Mouse (Mus musculus): ENCODE measurements around the gene Baiap2l1. TPM values are rescaled to one million over a fixed set of nuclear protein-coding genes. Genes with fewer than 3 reads are reported as not detected.
"Not testable (repeated sequence)": the region's sequence is repeated elsewhere in the genome, so short reads cannot be mapped to it uniquely, and the experiment has no call there.

The Baiap2l1 gene
- total RNA-seq, 2 experiments from 2014 or later, result not detected

- no peak for ATAC-seq (replicated peaks; ENCODE audit: low FRiP score, poor library complexity, severe bottlenecking)
Measured at GRCm38 (mm10) chr5:144352250-144353047, 5.5 kb downstream of the Baiap2l1 start.

- no peak for ATAC-seq (replicated peaks; ENCODE audit: low FRiP score, poor library complexity, severe bottlenecking)
Measured at GRCm38 (mm10) chr5:144351185-144351584, 6.7 kb downstream of the Baiap2l1 start.

GRCm38 (mm10) chr5:144344592-144344991, 13.3 kb downstream of the Baiap2l1 start:
- ATAC-seq (replicated peaks; ENCODE audit: low FRiP score, poor library complexity, severe bottlenecking), result no peak

- no peak for ATAC-seq (replicated peaks; ENCODE audit: low FRiP score, poor library complexity, severe bottlenecking)
Measured at GRCm38 (mm10) chr5:144341085-144341484, 16.8 kb downstream of the Baiap2l1 start.

- ATAC-seq (replicated peaks; ENCODE audit: low FRiP score, poor library complexity, severe bottlenecking), result no peak
Measured at GRCm38 (mm10) chr5:144338787-144339186, 19.1 kb downstream of the Baiap2l1 start.

GRCm38 (mm10) chr5:144335357-144335756, 22.6 kb downstream of the Baiap2l1 start:
- ATAC-seq (replicated peaks; ENCODE audit: low FRiP score, poor library complexity, severe bottlenecking), result not testable (repeated sequence)

- ATAC-seq (replicated peaks; ENCODE audit: low FRiP score, poor library complexity, severe bottlenecking), result no peak
Measured at GRCm38 (mm10) chr5:144334010-144334409, 23.9 kb downstream of the Baiap2l1 start.

- no peak for ATAC-seq (replicated peaks; ENCODE audit: low FRiP score, poor library complexity, severe bottlenecking)
Measured at GRCm38 (mm10) chr5:144322717-144323116, 35.2 kb downstream of the Baiap2l1 start.

GRCm38 (mm10) chr5:144321681-144322080, 36.2 kb downstream of the Baiap2l1 start:
- ATAC-seq (replicated peaks; ENCODE audit: low FRiP score, poor library complexity, severe bottlenecking), result no peak

GRCm38 (mm10) chr5:144318286-144318685, 39.6 kb downstream of the Baiap2l1 start:
- ATAC-seq (replicated peaks; ENCODE audit: low FRiP score, poor library complexity, severe bottlenecking), result no peak

- no peak for ATAC-seq (replicated peaks; ENCODE audit: low FRiP score, poor library complexity, severe bottlenecking)
Measured at GRCm38 (mm10) chr5:144317426-144317825, 40.5 kb downstream of the Baiap2l1 start.

GRCm38 (mm10) chr5:144316442-144316841, 41.5 kb downstream of the Baiap2l1 start:
- ATAC-seq (replicated peaks; ENCODE audit: low FRiP score, poor library complexity, severe bottlenecking), result no peak

GRCm38 (mm10) chr5:144314731-144315494, 43.0 kb downstream of the Baiap2l1 start:
- no peak for ATAC-seq (replicated peaks; ENCODE audit: low FRiP score, poor library complexity, severe bottlenecking)

- ATAC-seq (replicated peaks; ENCODE audit: low FRiP score, poor library complexity, severe bottlenecking), result no peak
Measured at GRCm38 (mm10) chr5:144313335-144313734, 44.6 kb downstream of the Baiap2l1 start.

- no peak for ATAC-seq (replicated peaks; ENCODE audit: low FRiP score, poor library complexity, severe bottlenecking)
Measured at GRCm38 (mm10) chr5:144312183-144312582, 45.7 kb downstream of the Baiap2l1 start.

GRCm38 (mm10) chr5:144308929-144309328, 49.0 kb downstream of the Baiap2l1 start:
- ATAC-seq (replicated peaks; ENCODE audit: low FRiP score, poor library complexity, severe bottlenecking), result no peak

- no peak for ATAC-seq (replicated peaks; ENCODE audit: low FRiP score, poor library complexity, severe bottlenecking)
Measured at GRCm38 (mm10) chr5:144303071-144303470, 54.8 kb downstream of the Baiap2l1 start.

GRCm38 (mm10) chr5:144296090-144296604, 61.8 kb downstream of the Baiap2l1 start:
- no peak for ATAC-seq (replicated peaks; ENCODE audit: low FRiP score, poor library complexity, severe bottlenecking)

- no peak for ATAC-seq (replicated peaks; ENCODE audit: low FRiP score, poor library complexity, severe bottlenecking)
Measured at GRCm38 (mm10) chr5:144295357-144295756, 62.6 kb downstream of the Baiap2l1 start.

- ATAC-seq (replicated peaks; ENCODE audit: low FRiP score, poor library complexity, severe bottlenecking), result no peak
Measured at GRCm38 (mm10) chr5:144294908-144295307, 63.0 kb downstream of the Baiap2l1 start.

Data from erythroid progenitor cell, adult 5-6 weeks (primary cell).